ENCODE assay signal across 40 mouse cellular contexts in the genomic region with DNA sequence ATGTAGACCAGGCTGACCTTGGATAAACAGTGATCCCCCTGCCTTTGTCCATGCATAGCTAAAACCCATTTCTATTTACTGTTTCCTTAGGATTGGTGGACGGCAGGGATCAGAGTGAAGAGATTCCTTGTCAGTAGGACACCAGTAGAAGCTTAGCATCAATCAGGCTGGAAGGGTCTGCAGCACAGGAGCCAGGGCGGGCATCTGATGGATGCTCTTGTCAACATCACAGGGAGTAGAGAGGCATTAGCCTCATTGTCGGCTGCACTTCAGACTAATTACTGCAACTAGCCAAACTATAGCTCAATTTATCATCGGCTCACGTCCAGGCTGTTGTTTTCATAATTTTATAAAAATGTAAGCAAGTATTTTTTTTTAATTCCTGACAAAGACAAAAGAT. TPM values are rescaled to one million over a fixed set of nuclear protein-coding genes. Genes with fewer than 3 reads are reported as not detected.
"Had no signal": no experiment of that assay in that cellular context is flagged by ENCODE, and none has a peak within 500 bp of the region (broad histone marks: within the 10 kb centered on the region; RNA-seq: fewer than 3 reads in every experiment).

No protein-coding gene starts in this region.

- H3K36me3 ChIP-seq: heart, embryonic 12.5 days; heart, embryonic 13.5 days; heart, embryonic 15.5 days; hindbrain, embryonic 13.5 days; intestine, embryonic 15.5 days; kidney, embryonic 15.5 days had no signal

- DNase-seq: heart, adult 2 months; heart, postnatal 10 days; heart, postnatal 14 days; heart, postnatal 36 days; heart, postnatal 4 days; kidney, adult 11 months; kidney, adult 18-20 months; kidney, adult 2 months; kidney, adult 8-10 months; kidney, adult 9 months; kidney, postnatal 10 days; kidney, postnatal 14 days; kidney, postnatal 25 days; kidney, postnatal 36 days; kidney, postnatal 4 days; layer of hippocampus, adult 9-11 months; layer of hippocampus, postnatal 36 days had no signal

- H3K9me3 ChIP-seq: heart, embryonic 12.5 days; heart, embryonic 13.5 days; heart, embryonic 15.5 days; hindbrain, embryonic 13.5 days; intestine, embryonic 15.5 days; kidney, embryonic 15.5 days had no signal

- H3K4me3 ChIP-seq: heart, adult 2 months; heart, embryonic 12.5 days; heart, embryonic 13.5 days; heart, embryonic 15.5 days; hindbrain, embryonic 13.5 days; intestine, embryonic 15.5 days; kidney, embryonic 15.5 days; layer of hippocampus, adult 2 months; left cerebral cortex, adult 2 months had no signal

- H3K9ac ChIP-seq: heart, embryonic 12.5 days; heart, embryonic 13.5 days; heart, embryonic 15.5 days; hindbrain, embryonic 13.5 days; hindbrain, embryonic 14.5 days; intestine, embryonic 15.5 days; kidney, embryonic 15.5 days had no signal

- ATAC-seq: hindbrain, postnatal 0 days; inflammation-experienced regulatory T-cells, adult 6 months; intestine, embryonic 15.5 days; intestine, embryonic 16.5 days; intestine, postnatal 0 days had no signal

- H3K4me1 ChIP-seq: heart, embryonic 12.5 days; heart, embryonic 13.5 days; heart, embryonic 15.5 days; intestine, embryonic 15.5 days; kidney, embryonic 15.5 days had no signal

- H3K27me3 ChIP-seq: heart, embryonic 12.5 days; heart, embryonic 13.5 days; heart, embryonic 15.5 days; hindbrain, embryonic 13.5 days; intestine, embryonic 15.5 days; kidney, embryonic 15.5 days had no signal

- H3K27ac ChIP-seq: heart, adult 2 months; heart, embryonic 13.5 days; heart, embryonic 15.5 days; hindbrain, embryonic 13.5 days; hindbrain, embryonic 14.5 days; hindbrain, postnatal 0 days; intestine, embryonic 15.5 days; kidney, embryonic 15.5 days; kidney, postnatal 0 days; layer of hippocampus, adult 2 months; left cerebral cortex, adult 2 months had no signal

- H3K4me2 ChIP-seq: heart, embryonic 11.5 days; heart, embryonic 12.5 days; heart, embryonic 13.5 days; heart, embryonic 15.5 days; hindbrain, embryonic 13.5 days; hindbrain, embryonic 14.5 days; intestine, embryonic 15.5 days; kidney, embryonic 15.5 days had no signal

RNA-seq across cellular contexts. Expression of gene Rbm8a2, which starts 21.7 kb away (rescaled TPM):
- total RNA-seq: heart, adult 2 months; heart, postnatal 10 days; heart, postnatal 14 days; heart, postnatal 25 days; heart, postnatal 36 days; heart, postnatal 4 days; hindbrain, postnatal 0 days; layer of hippocampus, adult 18-20 months; layer of hippocampus, adult 2 months; layer of hippocampus, adult 8-10 months; layer of hippocampus, postnatal 10 days; layer of hippocampus, postnatal 14 days; layer of hippocampus, postnatal 25 days; layer of hippocampus, postnatal 36 days; left cerebral cortex, adult 18-20 months had no signal
- polyA plus RNA-seq: heart, adult 2 months; heart, postnatal 0 days; kidney, adult 2 months had no signal
